Mouse (Mus musculus) E14TG2a.4 (cell line): Measurements from ENCODE around the gene Shkbp1.

ENCODE experiments used
- CTCF ChIP-seq: conservative IDR thresholded peaks from 2 replicates; pipeline ENCODE4 v1.5.1; 2014; ENCODE audit warnings: low read length
- NANOG ChIP-seq: IDR thresholded peaks from 2 replicates; pipeline ENCODE4 v1.6.1; 2014; ENCODE audit warnings: borderline replicate concordance, low read length, mixed read lengths

- no peak for TF ChIP-seq CTCF
- TF ChIP-seq NANOG = no peak
Measured at GRCm38 (mm10) chr7:27315958-27316357, 39.9 kb downstream of the Shkbp1 start.
